Mouse (Mus musculus) bone marrow, adult 2 months (tissue): ENCODE measurements around the gene Ubtd2. TPM values are rescaled to one million over a fixed set of nuclear protein-coding genes. Genes with fewer than 3 reads are reported as not detected.

Source experiments
- H3K27ac ChIP-seq: fragments of 200-500 bp; 2 replicates; pipeline ENCODE4 v1.5.1; 2012; ENCODE audit warnings: low read depth, mild to moderate bottlenecking, control low read depth, inconsistent platforms, low read length; ENCODE audit not compliant: control insufficient read depth, poor library complexity, insufficient read depth
- H3K4me1 ChIP-seq: fragments of 200-500 bp; 2 replicates; pipeline ENCODE4 v1.6.1; 2011; ENCODE audit warnings: low read length; ENCODE audit not compliant: control insufficient read depth, insufficient read depth
- H3K4me3 ChIP-seq: fragments of 200-500 bp; replicated peaks from 2 replicates; pipeline ENCODE3; 2011; ENCODE audit warnings: mild to moderate bottlenecking, low read depth, low read length, control low read depth; ENCODE audit not compliant: control insufficient read depth
- CTCF ChIP-seq: fragments of 200-500 bp; IDR thresholded peaks from 2 replicates; pipeline ENCODE4 v1.5.1; 2011; ENCODE audit warnings: low read length, control low read depth; ENCODE audit not compliant: control insufficient read depth, insufficient read depth
- POLR2A ChIP-seq: fragments of 200-500 bp; IDR thresholded peaks from 2 replicates; pipeline ENCODE4 v1.6.1; 2011; ENCODE audit warnings: low read depth, mild to moderate bottlenecking, control low read depth, low read length, borderline replicate concordance; ENCODE audit not compliant: control insufficient read depth
- WGBS: fragments of 180-500 bp; shearing (Covaris S2); methylation state at CpG from one replicate; pipeline ENCODE4 v1.1.7; 2018; 5-methylcytosine and 5-hydroxymethylcytosine counted together
- polyA plus RNA-seq: library from polyadenylated mRNA; stranded (reverse); fragments of >200 nt; gene quantifications from 2 replicates; pipeline ENCODE4 v1.2.4, GENCODE M21; 2011; ENCODE audit warnings: low replicate concordance; ENCODE audit not compliant: missing spikeins, insufficient read depth, insufficient read length

Ubtd2 gene
- polyA plus RNA-seq, 1 experiment, result 1.5 TPM

DNA sequence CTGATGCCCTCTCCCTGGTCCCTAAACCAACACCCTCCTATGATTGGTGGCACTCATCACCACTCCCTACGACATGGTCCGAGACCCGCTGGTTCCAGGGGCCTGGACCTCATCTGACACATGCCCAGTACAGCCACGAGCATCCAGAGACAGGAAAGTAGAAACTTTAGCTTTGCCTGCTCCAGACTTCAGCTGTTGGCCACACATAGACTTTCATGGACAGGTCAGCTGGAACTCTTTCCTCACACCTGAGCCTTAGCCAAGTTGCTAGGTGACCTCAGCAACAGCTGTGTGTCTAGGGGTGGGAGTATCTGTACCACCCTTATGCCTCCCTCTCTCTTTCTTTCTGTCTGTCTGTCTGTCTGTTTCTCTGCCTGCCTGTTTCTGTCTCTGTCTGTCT, 93.1 kb downstream of the Ubtd2 start:
- H3K4me3 ChIP-seq, result no peak overlapping the region
- TF ChIP-seq CTCF (no peak), POLR2A (no peak)
- WGBS, result 89% methylated on average over 4 of the region's 4 CpGs
- H3K27ac ChIP-seq, result no peak overlapping the region; the same call in 1 of the 2 replicates
- H3K4me1 ChIP-seq, result peaks cover 22% of the 10 kb centered on the region

DNA sequence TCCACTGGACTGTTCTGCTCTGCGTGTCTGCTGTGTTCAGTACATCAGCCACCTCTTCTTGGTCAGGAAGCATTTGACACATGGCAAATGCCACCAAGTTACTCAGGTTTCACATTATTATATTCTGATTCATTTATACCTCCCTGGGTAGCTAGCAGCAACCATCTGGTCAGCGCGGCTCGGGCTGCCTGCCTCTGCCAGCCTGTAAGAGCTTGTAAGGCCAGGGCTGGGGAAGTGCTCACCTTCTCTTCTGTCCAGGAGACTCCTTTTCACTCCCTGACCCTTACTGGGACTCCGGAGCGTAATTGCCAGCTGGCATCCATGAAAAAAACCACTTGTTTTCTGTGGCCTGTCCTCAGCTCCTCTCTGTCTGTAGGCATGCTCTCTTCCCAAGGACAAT, 94.1 kb downstream of the Ubtd2 start:
- WGBS, result 83% methylated on average over 6 of the region's 6 CpGs
- no peak for TF ChIP-seq CTCF
- TF ChIP-seq POLR2A, result no peak
- Histone ChIP-seq H3K4me1 (peaks cover 17% of the 10 kb centered on the region), H3K27ac (no peak overlapping the region), H3K4me3 (no peak overlapping the region)

DNA sequence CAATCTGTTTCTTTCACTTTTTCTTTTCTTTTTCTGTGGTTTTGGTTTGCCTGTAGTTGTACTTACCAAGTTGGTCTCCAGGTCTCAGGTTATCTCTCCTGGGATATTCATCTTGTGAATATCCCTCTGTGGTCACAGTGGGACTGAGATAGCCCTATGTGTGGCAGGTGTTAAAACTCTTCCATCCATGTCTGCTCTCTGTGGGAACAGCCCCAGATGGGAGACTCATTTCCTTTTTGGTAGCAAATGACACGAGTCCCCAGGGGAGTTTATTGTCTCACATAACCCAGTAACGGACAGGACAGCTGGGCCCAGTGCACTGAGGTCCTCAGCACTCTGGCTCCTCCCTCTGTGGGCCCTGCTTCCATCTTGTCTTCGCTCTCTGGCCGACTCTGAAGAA, 94.9 kb downstream of the Ubtd2 start:
- Histone ChIP-seq H3K4me1 (peaks cover 16% of the 10 kb centered on the region), H3K27ac (no peak overlapping the region), H3K4me3 (no peak overlapping the region)
- TF ChIP-seq POLR2A (no peak), CTCF (no peak)
- WGBS, result 54% methylated on average over 4 of the region's 4 CpGs

DNA sequence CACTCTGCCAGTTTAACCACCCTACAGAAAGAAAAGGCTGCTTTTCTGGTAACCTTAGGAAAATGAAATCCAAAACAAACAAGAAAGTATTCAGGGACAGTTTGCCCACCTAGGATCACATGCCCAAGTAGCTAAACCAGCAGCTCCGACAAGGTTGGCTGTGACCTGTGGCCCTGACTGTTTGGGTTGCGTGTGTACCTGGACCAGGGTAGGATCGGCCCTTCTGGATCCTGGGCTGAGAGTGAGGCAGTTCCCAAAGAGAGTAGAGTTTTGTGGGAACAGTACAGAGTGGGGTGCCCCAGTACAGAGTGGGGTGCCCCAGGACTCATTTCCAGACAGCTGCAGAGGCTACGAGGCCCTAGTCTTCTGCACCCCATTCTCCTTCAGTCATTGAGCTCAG, 95.9 kb downstream of the Ubtd2 start:
- Histone ChIP-seq H3K27ac (no peak overlapping the region), H3K4me3 (no peak overlapping the region), H3K4me1 (peaks cover 18% of the 10 kb centered on the region)
- WGBS, result 90% methylated on average over 4 of the region's 4 CpGs
- TF ChIP-seq CTCF (no peak), POLR2A (no peak)

DNA sequence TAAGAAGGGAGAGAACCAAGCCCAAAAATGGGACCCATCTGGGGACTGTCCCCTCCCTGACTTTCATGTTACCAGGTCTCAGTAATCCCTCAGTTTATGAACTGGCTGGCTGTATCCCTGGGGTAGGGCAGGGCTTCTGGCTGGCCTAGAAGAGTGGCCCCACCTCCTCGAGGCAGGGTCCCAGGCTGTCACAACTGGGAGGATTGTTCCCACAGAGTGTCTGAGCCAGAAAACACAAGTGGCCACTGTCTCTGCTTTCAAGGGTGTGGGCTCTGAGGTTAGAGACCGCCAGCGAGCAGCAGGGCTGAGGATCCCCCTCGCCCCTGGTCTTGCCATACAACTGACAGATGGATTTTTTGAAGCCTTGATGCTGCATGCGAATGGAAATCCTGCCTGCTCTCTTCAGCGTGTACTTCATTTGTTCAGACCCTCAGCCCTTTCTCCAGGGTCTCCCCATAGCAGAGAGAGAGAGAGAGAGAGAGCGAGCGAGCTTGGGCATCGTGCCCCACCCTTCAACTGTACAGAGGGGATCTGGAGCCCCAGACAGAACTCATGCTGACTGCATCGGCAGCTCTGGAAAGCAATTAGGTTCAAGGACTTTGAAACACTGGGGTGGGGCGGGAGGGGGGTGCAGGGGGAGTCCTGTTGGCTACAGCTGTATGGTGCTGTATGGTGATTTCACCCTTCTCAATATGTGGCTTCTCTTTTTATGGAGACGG, 96.6 kb downstream of the Ubtd2 start:
- 83% methylated on average over 12 of the region's 12 CpGs for WGBS
- no peak overlapping the region for H3K27ac ChIP-seq
- H3K4me3 ChIP-seq, result no peak overlapping the region
- TF ChIP-seq POLR2A, result no peak
- no peak for TF ChIP-seq CTCF
- peaks cover 18% of the 10 kb centered on the region for H3K4me1 ChIP-seq

DNA sequence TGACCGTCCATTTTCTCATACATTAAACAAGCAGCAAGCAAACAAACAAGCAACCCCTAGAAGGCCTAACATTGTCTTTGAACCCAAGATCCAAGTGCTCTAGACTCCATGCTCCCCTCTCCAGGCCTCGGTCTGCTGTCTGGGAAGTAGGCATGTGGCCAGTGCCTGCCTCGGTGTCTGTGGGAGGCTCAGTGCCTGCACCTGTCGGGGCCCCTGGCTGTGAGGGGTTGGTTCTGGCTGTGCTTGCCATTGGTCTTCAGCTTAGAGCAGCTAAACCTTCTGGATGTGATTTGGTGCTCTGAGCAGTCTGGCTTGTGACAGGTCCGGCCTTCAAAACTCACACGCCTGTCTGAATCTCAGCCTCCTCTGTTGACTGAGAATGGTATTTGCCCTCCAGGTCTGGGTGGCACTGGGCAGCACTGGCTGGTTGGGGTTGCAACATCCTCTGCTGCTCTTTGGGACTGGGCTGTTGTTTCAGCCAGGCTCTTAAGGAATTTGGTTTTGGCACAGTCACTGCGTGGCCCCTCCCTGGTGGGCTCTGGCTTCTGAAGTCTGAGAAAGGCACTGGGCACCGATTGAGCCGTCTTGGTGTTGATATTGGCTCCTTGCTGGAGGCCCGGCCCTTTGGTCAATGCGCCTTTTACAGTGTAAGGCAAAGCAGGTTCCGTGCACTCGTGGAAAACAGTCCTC, 97.4 kb downstream of the Ubtd2 start:
- no peak overlapping the region for H3K4me3 ChIP-seq
- H3K4me1 ChIP-seq, result peaks cover 18% of the 10 kb centered on the region
- TF ChIP-seq POLR2A (no peak), CTCF (no peak)
- WGBS, result 66% methylated on average over 13 of the region's 13 CpGs
- H3K27ac ChIP-seq, result peak overlapping the region; percentile 92

DNA sequence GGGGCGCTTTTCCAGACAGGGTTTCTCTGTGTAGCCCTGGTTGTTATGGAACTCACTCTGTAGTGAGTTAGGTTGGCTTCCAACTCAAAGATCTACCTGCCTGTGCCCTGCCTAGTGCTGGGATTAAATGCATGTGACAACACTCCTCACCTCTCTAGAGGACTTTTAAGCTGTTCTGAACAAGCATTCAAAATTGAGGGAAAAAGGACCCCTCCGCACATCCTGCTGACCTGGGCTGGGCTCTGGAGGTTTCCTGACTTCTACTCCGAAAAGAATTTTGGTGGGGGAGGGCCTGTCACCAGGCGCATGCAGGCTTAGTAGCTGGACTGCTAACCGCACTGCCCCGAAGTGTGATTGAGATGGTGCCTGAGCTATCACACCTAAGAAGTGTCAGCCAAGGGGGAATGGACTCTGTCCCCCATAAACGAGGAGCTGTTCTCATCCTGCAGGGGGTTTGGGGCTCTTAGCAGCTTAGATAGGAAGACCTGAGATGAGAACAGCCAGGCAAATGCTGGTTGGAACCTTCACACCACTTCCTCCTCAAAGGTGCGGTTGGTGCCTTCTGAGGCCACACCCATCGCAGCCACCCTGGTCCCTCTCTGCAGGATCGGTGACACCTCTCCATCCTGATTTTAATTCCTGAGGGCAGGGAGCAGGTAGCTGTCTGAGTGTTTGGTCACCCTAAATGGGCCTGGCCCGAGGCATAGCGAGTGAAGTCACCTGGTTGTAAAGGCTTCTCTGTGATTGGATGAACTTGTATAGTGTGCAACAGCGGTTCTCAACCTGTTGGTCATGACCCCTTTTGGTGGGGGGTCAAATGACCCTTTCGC, 98.4 kb downstream of the Ubtd2 start:
- Histone ChIP-seq H3K27ac (peak overlapping the region; percentile 92), H3K4me3 (peak overlapping the region; percentile 10), H3K4me1 (peaks cover 20% of the 10 kb centered on the region)
- 24% methylated on average over 14 of the region's 14 CpGs for WGBS
- no peak for TF ChIP-seq CTCF
- no peak for TF ChIP-seq POLR2A
